Mouse (Mus musculus) heart, postnatal 0 days (tissue): ENCODE data around the gene Zfyve27. TPM values are rescaled to one million over a fixed set of nuclear protein-coding genes. Genes with fewer than 3 reads are reported as not detected.
A peak's percentile ranks its signal among the peaks of the same experiment; 100 is the strongest.

ENCODE experiments used
- ATAC-seq: fragments of 200-750 bp; cut with Nextera tagmentation; 2 replicates; pipeline ENCODE4 v1.8.0; 2017; ENCODE audit warnings: low read depth, moderate number of reproducible peaks, moderate library complexity; ENCODE audit not compliant: insufficient read depth
- DNase-seq: peaks from one replicate; pipeline ENCODE4 v3.0.0-alpha.2; 2016; ENCODE audit warnings: low spot score
- H3K27ac ChIP-seq: fragments of 300-500 bp; sonication (generic); 2 replicates; pipeline ENCODE4 v1.5.1; 2014; ENCODE audit warnings: low read depth, mild to moderate bottlenecking
- H3K27me3 ChIP-seq: fragments of 300-500 bp; sonication (generic); 2 replicates; pipeline ENCODE4 v1.6.1; 2014; ENCODE audit warnings: low read length, mixed read lengths; ENCODE audit not compliant: control insufficient read depth, insufficient read depth
- H3K36me3 ChIP-seq: fragments of 300-500 bp; sonication (generic); replicated peaks from 2 replicates; pipeline ENCODE4 v1.6.1; 2014; ENCODE audit warnings: low read length, mixed read lengths; ENCODE audit not compliant: control insufficient read depth, insufficient read depth
- H3K4me1 ChIP-seq: fragments of 300-500 bp; sonication (generic); 2 replicates; pipeline ENCODE4 v1.6.1; 2014; ENCODE audit warnings: antibody characterized with exemption; ENCODE audit not compliant: control insufficient read depth, insufficient read depth
- H3K4me2 ChIP-seq: fragments of 300-500 bp; sonication (generic); 2 replicates; pipeline ENCODE4 v1.6.1; 2014; ENCODE audit warnings: low read depth, mild to moderate bottlenecking, low read length, moderate library complexity
- H3K4me3 ChIP-seq: fragments of 300-500 bp; sonication (generic); 2 replicates; pipeline ENCODE4 v1.5.1; 2014; ENCODE audit warnings: low read depth, low read length
- H3K9ac ChIP-seq: fragments of 300-500 bp; sonication (generic); replicated peaks from 2 replicates; pipeline ENCODE4 v1.6.1; 2014; ENCODE audit warnings: low read depth, low read length, mixed read lengths
- H3K9me3 ChIP-seq: fragments of 300-500 bp; sonication (generic); replicated peaks from 2 replicates; pipeline ENCODE4 v1.6.1; 2016; ENCODE audit warnings: low read length; ENCODE audit not compliant: control insufficient read depth
- CTCF ChIP-seq: IDR thresholded peaks from 2 replicates; pipeline ENCODE4 v1.5.1; 2016; ENCODE audit warnings: antibody characterized with exemption, control low read depth, low read depth
- EP300 ChIP-seq: IDR thresholded peaks from 2 replicates; pipeline ENCODE4 v1.6.1; 2016; ENCODE audit warnings: antibody characterized with exemption, low read depth
- WGBS: fragments of 180-500 bp; shearing (Covaris S2); extraction: QIAGEN DNeasy Blood & Tissue Kit; methylation state at CpG from one replicate; pipeline ENCODE4 v1.1.7; 2014; 5-methylcytosine and 5-hydroxymethylcytosine counted together
- polyA plus RNA-seq: library from polyadenylated mRNA; unstranded; fragments of >200 nt; fragmentation: Nextera tagmentation; extraction: Ambion mirVana; gene quantifications from 2 replicates; pipeline ENCODE4 v1.2.1, GENCODE M21; 2015
- total RNA-seq: library from RNA; depleted of rRNA; stranded (reverse); fragments of >200 nt; gene quantifications from 2 replicates; pipeline ENCODE4 v1.2.3, GENCODE M21; 2014; ENCODE audit warnings: low replicate concordance

Zfyve27 gene
- total and polyA plus RNA-seq, 2 experiments from 2014 or later: 18.3 to 27.2 TPM

DNA sequence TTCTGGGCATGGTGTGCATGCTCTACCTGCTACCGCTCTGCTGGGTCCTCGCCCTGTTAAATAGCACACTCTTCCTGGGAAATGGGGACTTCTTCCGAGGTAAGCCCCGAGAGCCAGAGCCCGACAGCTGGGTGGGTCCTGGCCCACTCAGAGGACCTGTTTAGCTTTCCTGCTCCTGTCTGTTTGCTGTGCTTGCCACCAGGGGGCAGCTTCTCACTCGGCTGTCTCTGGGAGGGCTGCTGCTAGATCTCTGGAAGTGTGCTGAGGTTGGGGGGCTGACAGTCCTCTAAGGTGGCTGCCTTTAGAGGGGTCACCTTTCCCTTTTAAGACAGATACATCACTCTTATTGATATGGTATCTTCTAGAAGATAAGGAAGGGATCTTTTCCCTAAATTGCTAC is 18.9 kb downstream of the Zfyve27 start:
- WGBS: 54% methylated on average over 6 of the region's 6 CpGs
- TF ChIP-seq EP300 (no peak), CTCF (peak; percentile 52)
- Histone ChIP-seq H3K4me1 (no peaks in the 10 kb centered on the region), H3K27me3 (no peaks in the 10 kb centered on the region), H3K4me2 (no peak overlapping the region), H3K36me3 (peaks cover 74% of the 10 kb centered on the region), H3K9me3 (no peaks in the 10 kb centered on the region), H3K4me3 (no peak overlapping the region), H3K27ac (no peak overlapping the region), H3K9ac (no peak overlapping the region)
- ATAC-seq (no peak), DNase-seq (no peak)

DNA sequence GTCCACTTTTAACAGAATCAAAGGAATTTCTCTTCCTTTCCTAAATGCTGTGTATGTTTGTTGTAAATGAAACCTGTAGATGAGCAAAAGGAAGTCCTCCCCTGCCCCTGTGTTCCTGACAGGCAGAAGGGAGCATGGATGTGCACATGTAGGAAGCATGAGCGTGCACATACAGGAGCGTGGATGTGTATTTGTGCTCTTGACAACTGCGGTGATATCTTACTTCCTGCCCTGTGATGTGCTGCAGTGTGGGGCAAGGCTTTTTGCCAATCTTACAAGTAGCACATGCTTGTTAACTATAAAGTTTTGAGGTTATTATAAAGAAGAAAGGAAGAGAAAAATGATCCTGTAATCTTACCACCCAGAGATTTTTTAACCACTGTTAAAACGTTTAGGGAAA is 26.0 kb downstream of the Zfyve27 start:
- H3K27ac ChIP-seq: no peak overlapping the region
- H3K4me1 ChIP-seq: no peaks in the 10 kb centered on the region
- TF ChIP-seq CTCF (no peak), EP300 (no peak)
- no peak overlapping the region for H3K4me2 ChIP-seq
- no peak for ATAC-seq
- 72% methylated on average over 4 of the region's 4 CpGs for WGBS
- peaks cover 53% of the 10 kb centered on the region for H3K36me3 ChIP-seq
- no peaks in the 10 kb centered on the region for H3K27me3 ChIP-seq
- H3K4me3 ChIP-seq: no peak overlapping the region
- no peak overlapping the region for H3K9ac ChIP-seq
- DNase-seq: no peak
- H3K9me3 ChIP-seq: no peaks in the 10 kb centered on the region

DNA sequence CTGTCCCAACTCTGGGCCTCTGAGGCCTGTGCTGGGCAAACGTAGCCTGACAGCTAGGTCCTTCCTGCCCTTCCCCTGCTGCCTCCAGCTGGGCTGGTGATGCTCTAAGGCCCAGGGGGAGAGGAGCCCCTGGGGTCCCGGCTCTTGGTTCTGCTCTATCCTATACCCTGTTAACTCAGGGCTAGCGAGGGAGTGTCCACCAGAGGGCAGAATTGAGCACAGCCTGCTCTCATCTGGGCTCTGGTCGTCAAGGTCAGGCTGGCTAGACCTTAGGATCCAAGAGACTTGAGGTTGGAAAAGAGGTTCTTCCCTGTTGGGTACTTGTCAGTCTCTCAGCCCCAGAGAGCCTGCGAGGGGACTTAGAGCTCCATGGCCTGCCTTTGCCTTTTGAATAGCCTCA is 26.7 kb downstream of the Zfyve27 start:
- Histone ChIP-seq H3K36me3 (peaks cover 47% of the 10 kb centered on the region), H3K9ac (no peak overlapping the region), H3K27ac (no peak overlapping the region), H3K4me3 (no peak overlapping the region), H3K27me3 (no peaks in the 10 kb centered on the region), H3K4me2 (no peak overlapping the region), H3K4me1 (no peaks in the 10 kb centered on the region), H3K9me3 (no peaks in the 10 kb centered on the region)
- DNase-seq (peak; percentile 65), ATAC-seq (peak; percentile 69)
- no peak for TF ChIP-seq EP300
- TF ChIP-seq CTCF: peak; percentile 86
- WGBS: 23% methylated on average over 5 of the region's 5 CpGs

DNA sequence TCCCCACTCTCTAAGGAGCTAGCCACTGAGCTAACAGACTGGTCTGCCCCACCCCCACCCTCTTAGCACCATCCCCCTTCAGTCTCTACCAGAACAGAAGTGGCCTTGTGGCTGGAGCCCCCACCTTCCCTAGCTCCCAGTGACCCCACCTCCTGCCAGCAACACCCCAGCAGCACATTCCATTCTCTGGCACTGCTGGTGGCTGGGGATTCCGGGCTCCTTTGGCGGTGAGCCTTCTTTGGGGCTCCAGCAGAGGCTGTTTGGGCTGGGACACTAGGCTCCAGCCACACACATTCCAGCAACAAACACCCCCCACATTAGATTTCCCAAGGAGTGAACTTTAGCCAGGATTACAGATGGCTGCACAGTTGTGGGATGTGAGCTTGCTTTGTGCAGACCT is 29.6 kb downstream of the Zfyve27 start:
- H3K9me3 ChIP-seq: no peaks in the 10 kb centered on the region
- H3K27me3 ChIP-seq: peaks cover 5% of the 10 kb centered on the region
- ATAC-seq (0 out of 2 replicates have a peak, but pooled peaks have one; percentile 24), DNase-seq (peak; percentile 9)
- no peak overlapping the region for H3K27ac ChIP-seq
- H3K4me1 ChIP-seq: no peaks in the 10 kb centered on the region
- H3K4me2 ChIP-seq: no peak overlapping the region
- no peak overlapping the region for H3K4me3 ChIP-seq
- TF ChIP-seq EP300: no peak
- no peak for TF ChIP-seq CTCF
- H3K9ac ChIP-seq: no peak overlapping the region
- H3K36me3 ChIP-seq: peaks cover 33% of the 10 kb centered on the region
- WGBS: 38% methylated on average over 2 of the region's 2 CpGs

DNA sequence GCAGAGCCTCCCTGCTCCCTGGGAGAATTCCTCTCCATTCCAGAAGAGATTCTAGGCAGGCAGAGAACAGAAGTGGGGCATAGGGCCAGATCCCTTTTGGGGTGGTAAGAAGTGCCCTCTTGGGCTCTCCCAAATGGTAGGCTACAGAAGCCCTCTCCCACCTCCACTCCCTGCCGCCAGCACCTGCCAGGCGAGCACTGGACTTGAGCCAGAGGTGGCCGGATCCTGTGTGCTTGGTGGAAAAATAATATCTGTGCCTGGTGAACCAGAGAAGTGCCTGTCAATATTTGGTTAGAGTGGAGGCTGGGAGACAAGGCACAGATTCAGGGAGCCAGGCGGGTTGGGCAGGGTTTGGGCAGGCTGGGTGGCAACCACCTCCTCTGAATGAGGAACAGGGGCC is 32.6 kb downstream of the Zfyve27 start:
- Histone ChIP-seq H3K9me3 (no peaks in the 10 kb centered on the region), H3K27me3 (peaks cover 35% of the 10 kb centered on the region), H3K4me2 (no peak overlapping the region), H3K36me3 (peaks cover 11% of the 10 kb centered on the region), H3K9ac (no peak overlapping the region), H3K4me1 (no peaks in the 10 kb centered on the region), H3K27ac (no peak overlapping the region), H3K4me3 (no peak overlapping the region)
- ATAC-seq: no peak
- 64% methylated on average over 4 of the region's 4 CpGs for WGBS
- DNase-seq: no peak
- TF ChIP-seq EP300 (no peak), CTCF (no peak)

DNA sequence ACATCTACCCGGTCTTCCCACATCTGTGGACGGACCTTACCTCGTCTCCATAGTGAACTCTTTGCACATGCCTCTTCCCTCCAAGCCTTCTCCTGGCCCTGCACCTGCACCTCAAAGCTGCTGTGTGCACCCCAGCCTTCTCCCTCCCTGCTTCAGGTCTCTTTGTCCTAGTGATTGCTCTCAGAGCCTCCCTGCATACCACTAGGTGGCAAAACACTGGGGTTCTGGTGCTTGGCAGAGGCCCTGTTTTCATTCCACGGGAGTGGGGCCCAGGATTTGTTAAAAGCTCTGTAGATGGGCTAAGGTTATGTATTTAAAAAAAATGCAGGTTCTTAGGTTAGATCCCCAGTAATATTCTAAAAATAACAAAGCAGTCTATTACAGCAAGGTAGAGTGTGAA is 33.3 kb downstream of the Zfyve27 start:
- Histone ChIP-seq H3K4me2 (no peak overlapping the region), H3K36me3 (peaks cover 5% of the 10 kb centered on the region), H3K4me1 (peaks cover 2% of the 10 kb centered on the region), H3K27ac (no peak overlapping the region), H3K4me3 (no peak overlapping the region), H3K9me3 (no peaks in the 10 kb centered on the region), H3K9ac (no peak overlapping the region), H3K27me3 (peaks cover 42% of the 10 kb centered on the region)
- DNase-seq: peak; percentile 8
- ATAC-seq: no peak
- no peak for TF ChIP-seq CTCF
- 66% methylated on average over 4 of the region's 4 CpGs for WGBS
